Mouse (Mus musculus) layer of hippocampus, adult 11-12 months (tissue): Measurements from ENCODE around the gene Vmn1r35.
"Not testable (repeated sequence)": the region's sequence is repeated elsewhere in the genome, so short reads cannot be mapped to it uniquely, and the experiment has no call there.

ENCODE experiments used
- DNase-seq: peaks from one replicate; pipeline ENCODE4 v3.0.0; 2022; ENCODE audit warnings: low spot score

Gene Vmn1r35

GRCm38 (mm10) chr6:66685806-66686205, at the start of gene Vmn1r35:
Gene Vmn1r35 (minus strand): TSS chr6:66685906.
- no peak for DNase-seq

GRCm38 (mm10) chr6:66729082-66729481, 43.4 kb upstream of the Vmn1r35 start, which contains the start of gene Vmn1r37:
Gene Vmn1r37 (plus strand): TSS chr6:66729382.
- DNase-seq, result not testable (repeated sequence)

DNA sequence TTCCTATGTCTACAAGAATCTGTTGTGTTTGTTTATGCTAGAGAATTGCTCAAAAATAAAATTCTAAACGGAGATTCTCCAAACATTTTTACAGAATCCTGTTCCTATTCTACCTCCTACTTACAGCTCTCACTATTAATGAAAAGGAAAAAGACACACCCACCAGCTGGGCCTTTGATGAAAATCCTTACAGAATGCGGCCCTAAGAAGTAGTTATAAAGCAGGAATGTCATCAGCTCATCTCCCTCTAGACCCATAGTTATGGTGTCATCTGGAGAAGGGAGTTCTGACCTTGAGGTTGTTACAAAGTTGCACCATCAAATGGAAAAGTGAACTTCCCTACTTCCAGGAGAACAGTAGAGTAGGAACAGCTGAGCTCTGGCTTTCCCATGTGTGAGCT, 33.4 kb upstream of the Vmn1r35 start, which contains the start of gene Vmn1r36:
TSS of gene Vmn1r36 (minus strand) at position 101 of the 400 bp plus-strand sequence.
- not testable (repeated sequence) for DNase-seq

- no peak for DNase-seq
These were observed 28.1 kb upstream of the Vmn1r35 start for GRCm38 (mm10) chr6:66713854-66714253.

GRCm38 (mm10) chr6:66708901-66709300, 23.2 kb upstream of the Vmn1r35 start:
- DNase-seq, result no peak

DNA sequence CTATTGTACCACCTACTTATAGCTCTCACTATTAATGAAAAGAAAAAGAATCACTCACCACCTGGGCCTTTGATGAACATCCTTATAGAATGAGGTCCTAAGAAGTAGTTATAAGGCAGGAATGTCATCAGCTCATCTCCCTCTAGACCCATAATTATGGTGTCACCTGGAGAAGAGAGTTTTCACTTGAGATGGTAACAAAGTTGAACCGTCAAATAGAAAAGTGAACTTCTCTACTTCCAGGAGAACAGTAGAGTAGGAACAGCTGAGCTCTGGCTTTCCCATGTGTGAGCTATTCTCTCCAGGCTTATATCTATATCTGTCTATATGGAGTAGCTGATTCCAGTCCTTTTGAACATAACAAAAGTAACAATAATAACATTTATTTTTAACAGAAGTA, 41.9 kb downstream of the Vmn1r35 start, which contains the start of gene Vmn1r34:
TSS of gene Vmn1r34 (minus strand) at position 101 of the 400 bp plus-strand sequence.
- no peak for DNase-seq
